Mouse (Mus musculus): ENCODE measurements around the gene Cope. TPM values are rescaled to one million over a fixed set of nuclear protein-coding genes. Genes with fewer than 3 reads are reported as not detected.
A peak's percentile ranks its signal among the peaks of the same experiment; 100 is the strongest.

The Cope gene
- polyA plus RNA-seq, 1 experiment from 2014 or later = 78.2 TPM

DNA sequence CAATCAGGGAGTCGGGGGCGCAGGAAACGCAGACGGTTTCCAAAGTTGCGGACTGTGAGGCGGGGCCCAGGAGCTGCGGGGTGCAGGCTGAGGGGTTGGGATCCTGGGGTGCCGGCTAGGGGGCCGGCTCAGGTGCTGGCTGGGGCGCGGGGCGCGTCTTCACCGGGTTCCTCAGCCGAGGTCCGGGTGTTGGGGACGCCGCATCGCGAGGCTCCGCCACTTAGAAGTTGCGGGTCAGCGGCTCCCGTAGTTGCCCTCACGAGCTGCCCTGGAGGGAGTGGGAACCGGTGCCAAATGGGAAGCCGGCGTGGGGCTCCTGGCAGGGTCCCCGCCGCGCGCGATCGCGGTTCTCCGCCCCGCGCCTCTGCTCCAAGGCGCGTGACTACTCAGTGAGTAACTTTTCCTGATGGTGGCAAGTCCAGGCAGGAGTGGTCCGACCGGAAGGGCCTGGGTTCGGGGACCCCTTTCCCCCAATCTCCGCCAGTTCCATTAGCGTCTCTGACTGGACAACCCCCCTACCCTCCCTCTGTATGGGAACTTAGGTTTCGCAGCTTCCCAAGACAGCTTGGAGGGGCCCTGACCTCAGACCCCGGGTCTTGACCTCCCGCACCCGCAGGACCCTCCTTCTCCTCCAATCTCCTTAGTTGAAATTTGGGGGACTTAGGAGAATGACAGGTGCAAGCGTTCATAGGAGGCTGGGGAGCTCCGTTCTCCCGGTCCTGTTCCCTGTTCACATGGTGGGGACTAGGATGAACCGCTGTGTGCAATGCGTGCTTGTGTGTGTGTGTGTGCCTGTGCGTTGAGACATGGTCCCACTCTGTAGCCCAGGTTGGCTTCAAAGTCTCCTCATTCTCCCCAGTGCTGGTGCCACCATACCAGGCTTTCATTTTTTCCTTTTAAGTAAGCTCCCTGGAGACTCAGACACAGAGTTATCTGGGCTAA, 18.9 kb upstream of the Cope start:
- peak overlapping the region; percentile 47 for H3K27ac ChIP-seq
- H3K4me3 ChIP-seq (ENCODE audit: inconsistent target) = peak overlapping the region; percentile 89
- under 1% methylated on average over 55 of the region's 55 CpGs for WGBS (ENCODE audit: missing documents)
- peaks cover 30% of the 10 kb centered on the region for H3K36me3 ChIP-seq (ENCODE audit: inconsistent target)
- H3K79me2 ChIP-seq (ENCODE audit: inconsistent target) = peaks cover 21% of the 10 kb centered on the region

DNA sequence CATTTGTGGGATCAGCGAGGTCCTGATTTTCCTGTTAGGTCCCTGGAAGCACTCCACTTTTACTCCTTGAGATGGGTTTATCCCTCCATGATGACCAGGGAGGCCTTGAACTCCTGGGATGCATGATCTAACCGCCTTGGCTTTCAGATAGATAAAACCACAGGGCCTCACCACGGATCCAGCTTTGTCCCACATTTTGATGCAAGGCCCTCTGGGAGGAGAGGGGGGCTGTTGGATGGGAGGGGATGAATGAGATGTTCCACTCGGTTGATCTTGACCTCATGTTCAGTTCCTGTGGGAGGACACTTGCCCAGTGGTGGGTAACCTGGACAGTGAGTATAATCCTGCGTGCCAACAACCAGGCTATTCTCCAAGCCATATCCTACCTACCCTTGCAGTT, 17.9 kb upstream of the Cope start:
- WGBS (ENCODE audit: missing documents) = 87% methylated on average over 5 of the region's 5 CpGs
- Histone ChIP-seq H3K4me3 (ENCODE audit: inconsistent target) (no peak overlapping the region), H3K79me2 (ENCODE audit: inconsistent target) (peaks cover 21% of the 10 kb centered on the region), H3K27ac (no peak overlapping the region), H3K36me3 (ENCODE audit: inconsistent target) (peaks cover 35% of the 10 kb centered on the region)

DNA sequence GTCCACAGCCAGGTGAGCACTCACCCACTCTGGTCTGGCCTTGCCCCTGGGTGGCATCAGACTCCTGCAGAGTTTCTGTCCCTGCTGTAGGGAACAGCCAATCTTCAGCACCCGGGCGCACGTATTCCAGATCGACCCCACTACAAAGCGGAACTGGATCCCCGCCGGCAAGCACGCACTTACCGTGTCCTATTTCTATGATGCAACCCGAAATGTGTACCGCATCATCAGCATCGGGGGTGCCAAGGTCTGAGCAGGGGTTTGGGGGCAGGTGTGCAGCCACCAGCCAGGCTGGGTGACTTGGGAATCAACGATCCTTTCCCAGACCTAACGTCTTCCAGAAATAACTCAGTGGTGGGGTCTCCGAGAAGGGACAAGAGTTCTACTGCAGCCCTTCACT, 17.0 kb upstream of the Cope start:
- WGBS (ENCODE audit: missing documents) = 98% methylated on average over 13 of the region's 15 CpGs
- H3K4me3 ChIP-seq (ENCODE audit: inconsistent target) = no peak overlapping the region
- no peak overlapping the region for H3K27ac ChIP-seq
- peaks cover 21% of the 10 kb centered on the region for H3K79me2 ChIP-seq (ENCODE audit: inconsistent target)
- peaks cover 44% of the 10 kb centered on the region for H3K36me3 ChIP-seq (ENCODE audit: inconsistent target)

DNA sequence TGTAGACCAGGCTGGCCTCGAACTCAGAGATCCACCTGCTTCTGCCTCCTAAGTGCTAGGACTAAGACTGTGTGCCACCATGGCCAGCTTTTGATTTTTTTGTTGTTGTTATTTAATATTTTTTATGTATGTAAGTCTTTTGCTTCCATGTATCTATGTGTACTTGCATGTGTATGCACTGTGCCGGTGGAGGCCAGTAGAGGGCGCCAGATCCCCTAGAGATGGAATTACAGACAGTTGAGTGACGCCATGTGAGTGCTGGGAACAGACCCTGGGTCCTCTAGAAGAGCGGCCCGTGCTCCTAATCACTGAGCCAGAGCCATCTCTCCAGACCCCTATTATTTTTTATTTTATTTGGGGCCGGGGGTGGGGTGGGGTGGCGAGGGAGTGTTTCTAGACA, 15.6 kb upstream of the Cope start:
- peaks cover 58% of the 10 kb centered on the region for H3K36me3 ChIP-seq (ENCODE audit: inconsistent target)
- peaks cover 21% of the 10 kb centered on the region for H3K79me2 ChIP-seq (ENCODE audit: inconsistent target)
- WGBS (ENCODE audit: missing documents) = 91% methylated on average over 8 of the region's 8 CpGs
- H3K27ac ChIP-seq = no peak overlapping the region
- H3K4me3 ChIP-seq (ENCODE audit: inconsistent target) = no peak overlapping the region

DNA sequence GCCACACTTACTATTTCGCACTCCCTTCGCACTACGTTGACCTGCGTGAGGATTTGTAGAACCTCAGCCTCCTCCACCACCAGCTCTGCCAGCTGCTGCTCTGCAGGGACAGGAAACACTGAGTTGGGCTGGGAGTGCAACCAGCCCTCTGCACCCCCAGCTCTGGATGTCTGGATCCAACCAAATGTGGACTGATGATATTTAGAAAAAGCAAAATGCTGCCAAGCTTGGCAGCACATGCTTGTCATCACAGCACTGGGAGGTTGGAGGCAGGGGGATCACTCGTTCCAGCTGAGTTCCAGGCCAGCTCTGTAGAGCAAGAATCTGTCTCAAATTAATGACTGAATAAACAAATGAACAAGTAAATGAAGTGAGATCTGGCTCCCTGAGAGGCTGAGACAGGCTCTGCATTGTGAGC, 8.3 kb upstream of the Cope start:
- no peak overlapping the region for H3K27ac ChIP-seq
- H3K79me2 ChIP-seq (ENCODE audit: inconsistent target) = no peaks in the 10 kb centered on the region
- H3K36me3 ChIP-seq (ENCODE audit: inconsistent target) = peaks cover 81% of the 10 kb centered on the region
- H3K4me3 ChIP-seq (ENCODE audit: inconsistent target) = no peak overlapping the region
- WGBS (ENCODE audit: missing documents) = 92% methylated on average over 5 of the region's 5 CpGs

DNA sequence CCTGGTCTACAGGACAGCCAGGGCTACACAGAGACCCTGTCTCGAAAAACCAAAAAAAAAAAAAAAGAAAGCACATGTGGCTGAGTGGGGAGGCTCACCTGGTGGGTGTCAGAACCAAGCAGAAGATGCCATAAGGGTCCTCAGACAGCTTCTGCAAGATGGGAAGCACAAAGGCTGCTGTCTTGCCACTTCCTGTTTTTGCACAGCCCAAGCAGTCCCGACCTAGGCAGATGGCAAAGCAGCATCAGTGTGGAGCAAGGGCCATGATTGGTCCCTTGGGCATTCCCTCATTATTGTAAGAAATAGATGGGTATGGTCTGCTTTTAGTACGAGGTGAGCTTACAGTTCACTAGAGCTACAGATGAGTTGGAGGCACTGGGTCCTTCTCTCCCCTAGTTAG, 1.4 kb upstream of the Cope start:
- Histone ChIP-seq H3K36me3 (ENCODE audit: inconsistent target) (peaks cover 38% of the 10 kb centered on the region), H3K27ac (no peak overlapping the region)

DNA sequence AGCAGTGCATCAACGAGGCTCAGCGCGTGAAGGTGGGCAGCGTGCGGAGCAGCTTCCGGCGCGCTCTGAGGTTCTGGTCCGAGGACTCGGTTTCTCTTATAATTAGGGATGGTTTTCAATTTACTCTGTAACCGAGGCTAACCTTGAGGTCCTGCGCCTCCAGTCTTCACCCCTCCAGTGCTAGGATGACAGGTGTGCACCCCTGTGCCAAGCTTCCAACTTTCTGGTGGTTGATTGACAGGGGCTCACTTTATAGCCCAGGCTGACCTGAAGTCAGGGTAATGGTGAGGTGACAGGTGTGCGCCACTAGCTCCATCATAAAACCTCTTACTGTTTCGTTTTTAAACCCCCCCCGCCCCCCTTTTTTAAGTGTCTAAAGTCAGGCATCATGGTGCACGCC, 583 bp downstream of the Cope start:
- WGBS (ENCODE audit: missing documents) = 2% methylated on average over 16 of the region's 16 CpGs
- Histone ChIP-seq H3K27ac (peak overlapping the region; percentile 72), H3K79me2 (ENCODE audit: inconsistent target) (peaks cover 61% of the 10 kb centered on the region), H3K4me3 (ENCODE audit: inconsistent target) (peak overlapping the region; percentile 99), H3K36me3 (ENCODE audit: inconsistent target) (peaks cover 37% of the 10 kb centered on the region; the same call in 1 of the 2 replicates)

More for the DNA sequence above, 1.4 kb upstream of the Cope start:
- WGBS (ENCODE audit: missing documents) = 49% methylated on average over 2 of the region's 3 CpGs
- Histone ChIP-seq H3K4me3 (ENCODE audit: inconsistent target) (no peak overlapping the region; the same call in 1 of the 2 replicates), H3K79me2 (ENCODE audit: inconsistent target) (peaks cover 61% of the 10 kb centered on the region)

DNA sequence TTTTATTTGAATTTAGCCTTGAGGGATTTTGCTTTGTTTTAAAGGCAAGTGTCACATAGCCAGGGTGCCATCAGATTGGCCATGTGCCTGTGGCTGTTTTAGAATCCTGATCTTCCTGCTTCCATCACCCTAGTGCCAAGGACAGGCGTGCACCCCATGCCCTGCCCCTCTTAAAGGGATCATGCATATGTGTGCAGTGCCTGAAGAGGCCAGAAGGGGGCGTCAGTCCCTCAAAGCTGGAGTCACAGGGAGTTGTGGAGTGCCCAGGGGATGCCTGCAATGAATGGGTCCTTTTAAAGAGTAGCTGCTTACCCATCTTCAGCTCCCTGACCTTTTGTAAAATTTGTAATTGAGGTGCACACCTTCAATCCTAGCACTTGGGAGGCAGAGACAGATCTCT, 7.0 kb downstream of the Cope start:
- no peak overlapping the region for H3K27ac ChIP-seq
- H3K36me3 ChIP-seq (ENCODE audit: inconsistent target) = peaks cover 71% of the 10 kb centered on the region
- H3K4me3 ChIP-seq (ENCODE audit: inconsistent target) = no peak overlapping the region
- 43% methylated on average over 2 of the region's 2 CpGs for WGBS (ENCODE audit: missing documents)
- peaks cover 13% of the 10 kb centered on the region for H3K79me2 ChIP-seq (ENCODE audit: inconsistent target)

DNA sequence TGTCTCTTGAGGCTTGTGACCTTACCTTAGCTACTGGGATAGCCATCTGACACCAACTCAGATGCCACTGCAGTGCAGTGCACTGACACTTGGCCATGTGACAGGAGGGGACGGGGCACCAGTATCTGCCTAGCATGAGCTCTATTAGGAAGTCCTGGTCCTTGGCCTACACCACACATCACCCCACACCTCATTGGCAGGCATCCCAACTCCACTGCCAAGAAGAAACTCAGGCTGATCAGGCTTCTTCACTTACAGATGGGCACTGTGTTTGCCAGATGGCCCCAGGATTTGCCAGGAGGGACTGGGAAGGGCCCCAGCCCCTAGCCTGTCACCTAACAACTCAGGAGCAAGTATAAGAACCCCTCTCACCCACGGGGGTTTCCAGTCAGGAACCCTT, 11.1 kb downstream of the Cope start:
- Histone ChIP-seq H3K79me2 (ENCODE audit: inconsistent target) (no peaks in the 10 kb centered on the region), H3K4me3 (ENCODE audit: inconsistent target) (no peak overlapping the region), H3K27ac (no peak overlapping the region), H3K36me3 (ENCODE audit: inconsistent target) (peaks cover 35% of the 10 kb centered on the region)
- 83% methylated on average over 2 of the region's 2 CpGs for WGBS (ENCODE audit: missing documents)

DNA sequence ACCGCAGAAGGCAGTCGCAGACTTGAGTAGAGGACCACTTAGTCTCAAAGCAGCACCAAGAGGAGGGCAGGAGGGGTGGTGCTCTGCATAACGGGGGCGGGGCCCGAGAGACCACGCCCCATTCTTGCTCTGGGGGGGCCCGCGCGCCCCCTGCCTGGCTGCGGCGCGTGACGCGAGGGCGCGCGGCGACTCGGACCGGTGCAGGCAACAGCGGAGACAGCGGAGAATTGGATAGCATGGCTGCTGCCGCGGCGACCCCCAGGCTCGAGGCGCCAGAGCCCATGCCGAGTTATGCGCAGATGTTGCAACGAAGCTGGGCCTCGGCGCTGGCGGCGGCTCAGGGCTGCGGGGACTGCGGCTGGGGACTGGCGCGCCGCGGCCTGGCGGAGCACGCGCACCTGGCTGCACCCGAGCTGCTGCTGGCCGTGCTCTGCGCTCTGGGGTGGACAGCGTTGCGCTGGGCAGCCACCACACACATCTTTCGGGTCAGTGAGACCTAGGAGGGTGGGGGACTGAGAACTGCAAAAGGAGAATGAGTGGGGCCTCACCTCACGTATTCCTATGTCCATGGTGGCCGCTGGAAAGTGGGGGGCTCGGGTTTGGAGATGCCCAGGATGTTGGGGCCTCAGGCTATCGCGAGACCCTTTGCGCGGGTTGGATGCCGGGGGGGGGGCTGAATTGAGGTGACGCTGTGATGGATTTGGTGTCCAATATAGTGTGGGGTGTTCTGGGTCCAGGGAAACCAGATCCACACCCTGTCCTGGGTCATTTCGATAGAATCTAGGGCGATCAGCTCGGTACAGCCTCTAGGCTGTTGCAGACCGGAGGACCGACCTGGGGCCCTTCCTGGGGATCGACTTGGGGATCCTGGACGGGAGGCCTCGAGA, 13.5 kb downstream of the Cope start, which contains the start of gene Cers1:
TSS of gene Cers1 (plus strand) at position 152 of the 887 bp plus-strand sequence.
- 7% methylated on average over 66 of the region's 66 CpGs for WGBS (ENCODE audit: missing documents)
- H3K79me2 ChIP-seq (ENCODE audit: inconsistent target) = no peaks in the 10 kb centered on the region
- H3K27ac ChIP-seq = no peak within 1 kb of the TSS
- H3K4me3 ChIP-seq (ENCODE audit: inconsistent target) = no peak within 1 kb of the TSS
- peaks cover 20% of the 10 kb centered on the region for H3K36me3 ChIP-seq (ENCODE audit: inconsistent target)

DNA sequence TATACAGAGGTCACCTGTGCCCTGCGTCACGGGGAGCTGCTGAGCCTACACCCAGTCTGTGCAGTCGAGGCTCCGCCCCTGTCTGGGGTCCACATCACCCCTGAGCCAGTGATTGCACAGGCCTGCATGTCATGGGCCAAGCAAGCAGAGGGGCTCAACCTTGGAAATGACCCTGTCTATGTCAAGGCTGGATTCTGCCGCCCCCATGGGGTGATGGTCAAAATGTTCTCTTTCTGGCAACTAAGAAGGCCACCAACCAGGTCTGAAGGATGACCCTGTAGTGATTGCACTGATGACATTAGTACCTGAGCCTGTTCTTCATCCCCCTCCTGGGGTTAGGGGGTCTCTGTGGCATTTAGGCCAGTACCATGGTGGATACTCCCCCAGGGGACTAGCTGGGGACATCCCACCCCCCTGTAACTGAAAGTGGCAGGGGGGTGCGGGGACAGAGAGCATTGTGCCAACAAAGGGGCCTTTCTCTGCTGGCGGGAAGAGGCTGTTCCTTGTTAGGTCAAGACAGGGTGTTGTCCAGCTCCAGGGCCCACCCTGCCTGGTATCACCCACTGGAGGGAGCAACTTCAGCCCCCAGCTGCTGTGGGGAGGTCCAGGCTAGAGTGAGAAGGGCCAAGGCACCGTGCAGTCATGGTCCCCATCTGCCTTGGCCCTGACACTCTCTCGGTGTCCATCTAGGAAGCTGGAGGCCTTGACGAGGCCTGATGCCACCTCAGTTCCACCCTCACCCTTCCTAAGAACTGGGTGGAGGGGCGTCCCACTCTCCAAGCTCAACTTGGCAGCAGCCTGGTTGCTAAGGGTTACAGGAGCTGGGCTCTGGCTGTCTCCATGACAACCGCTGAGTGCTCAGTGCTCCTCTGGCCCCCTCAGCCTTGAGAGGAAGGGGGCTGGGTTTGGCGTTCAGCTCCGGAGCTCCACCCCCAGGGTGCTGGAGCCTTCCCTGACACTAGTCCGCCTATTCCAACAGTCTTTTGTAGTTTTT, 14.5 kb downstream of the Cope start:
- 45% methylated on average over 15 of the region's 15 CpGs for WGBS (ENCODE audit: missing documents)
- H3K4me3 ChIP-seq (ENCODE audit: inconsistent target) = no peak overlapping the region
- H3K36me3 ChIP-seq (ENCODE audit: inconsistent target) = peaks cover 12% of the 10 kb centered on the region
- H3K79me2 ChIP-seq (ENCODE audit: inconsistent target) = no peaks in the 10 kb centered on the region
- no peak overlapping the region for H3K27ac ChIP-seq

DNA sequence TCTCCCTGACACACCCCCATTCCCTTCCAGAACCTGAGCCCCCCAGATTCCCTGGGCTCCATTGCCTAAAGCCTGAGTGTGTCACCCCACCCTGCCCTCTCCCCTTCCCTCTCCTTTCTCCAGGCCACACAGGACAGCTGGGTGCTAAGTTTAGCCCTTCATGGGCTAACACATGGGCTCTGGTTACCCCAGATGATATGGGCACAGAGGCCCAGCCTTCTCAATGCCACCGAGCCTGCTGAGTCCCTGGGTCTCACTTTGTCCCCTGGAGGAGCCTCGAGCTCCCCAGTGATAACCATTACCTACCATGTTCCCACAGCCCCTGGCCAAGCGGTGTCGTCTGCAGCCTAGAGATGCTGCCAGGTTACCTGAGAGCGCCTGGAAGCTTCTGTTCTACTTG, 15.6 kb downstream of the Cope start:
- Histone ChIP-seq H3K36me3 (ENCODE audit: inconsistent target) (peaks cover 5% of the 10 kb centered on the region), H3K79me2 (ENCODE audit: inconsistent target) (no peaks in the 10 kb centered on the region), H3K27ac (no peak overlapping the region), H3K4me3 (ENCODE audit: inconsistent target) (no peak overlapping the region)
- 88% methylated on average over 5 of the region's 5 CpGs for WGBS (ENCODE audit: missing documents)

DNA sequence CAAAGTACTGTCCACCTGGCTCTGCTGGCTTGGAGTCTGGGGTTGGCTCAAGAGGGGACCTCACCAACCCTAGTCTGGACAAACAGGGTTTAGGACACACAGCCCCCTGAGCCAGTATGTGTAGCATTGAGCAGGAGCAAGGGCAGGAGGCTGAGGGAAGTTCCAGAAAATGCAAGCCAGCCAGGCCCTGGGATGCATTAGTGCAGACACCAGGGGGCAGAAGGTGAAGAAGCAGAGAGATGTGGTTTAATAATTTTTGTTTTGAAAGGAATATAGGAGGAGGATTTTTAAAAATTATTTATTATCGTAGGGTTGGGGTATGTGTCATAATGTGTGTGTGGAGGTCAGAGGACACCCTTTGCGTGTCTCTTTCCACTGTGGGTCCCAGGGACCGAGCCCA, 21.4 kb downstream of the Cope start:
- Histone ChIP-seq H3K36me3 (ENCODE audit: inconsistent target) (no peaks in the 10 kb centered on the region), H3K27ac (no peak overlapping the region)
- 91% methylated on average over 3 of the region's 3 CpGs for WGBS (ENCODE audit: missing documents)

DNA sequence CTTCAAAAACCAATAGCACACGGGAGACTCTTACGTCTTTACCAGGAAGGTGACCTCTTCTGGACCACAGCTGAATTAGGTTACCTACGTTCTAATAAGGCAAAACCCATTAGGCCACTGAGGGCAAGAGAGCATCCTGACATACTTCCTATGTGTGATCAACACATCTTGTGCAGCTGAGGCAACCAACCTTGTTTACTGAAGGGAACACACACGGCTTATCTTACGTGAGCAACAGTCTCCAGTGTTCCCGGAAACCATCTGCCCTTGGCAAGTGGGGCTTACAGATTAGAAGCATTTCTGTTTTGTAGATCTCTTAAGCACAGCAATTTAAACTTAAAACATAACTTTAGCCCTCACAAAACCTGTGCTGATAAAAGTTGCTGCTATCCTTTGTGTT, 25.2 kb downstream of the Cope start:
- Histone ChIP-seq H3K36me3 (ENCODE audit: inconsistent target) (peaks cover 3% of the 10 kb centered on the region; the same call in 1 of the 2 replicates), H3K4me3 (ENCODE audit: inconsistent target) (no peak overlapping the region), H3K79me2 (ENCODE audit: inconsistent target) (no peaks in the 10 kb centered on the region), H3K27ac (no peak overlapping the region)
- WGBS (ENCODE audit: missing documents) = 96% methylated on average over 6 of the region's 6 CpGs

More for the DNA sequence above, 21.4 kb downstream of the Cope start:
- H3K4me3 ChIP-seq (ENCODE audit: inconsistent target) = no peak overlapping the region
- no peaks in the 10 kb centered on the region for H3K79me2 ChIP-seq (ENCODE audit: inconsistent target)
